10 mouse cellular contexts compared by ENCODE assay signal in the genomic region with DNA sequence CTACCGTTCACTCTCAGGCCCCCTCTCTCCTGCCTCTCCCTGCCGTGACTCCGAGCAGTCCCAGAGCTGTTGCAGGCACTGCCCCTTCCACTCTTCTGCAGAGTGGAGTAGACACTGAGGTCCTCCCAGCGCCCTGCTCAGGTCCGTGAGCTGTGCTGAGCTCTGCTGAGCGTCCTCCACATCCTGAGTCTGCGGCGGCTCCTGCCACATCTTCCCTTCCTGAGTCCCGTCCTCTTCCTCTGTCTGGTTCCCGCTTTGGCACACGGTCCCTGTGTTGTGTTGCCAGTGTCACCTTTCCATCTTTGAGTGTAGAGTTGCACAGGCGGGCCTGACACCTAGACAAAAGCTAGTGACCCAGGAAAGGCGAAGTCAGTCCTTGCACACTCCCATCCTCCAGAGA. TPM values are rescaled to one million over a fixed set of nuclear protein-coding genes. Genes with fewer than 3 reads are reported as not detected.
A peak's percentile ranks its signal among the peaks of the same experiment; 100 is the strongest.
DNase-seq lines count a peak whose midpoint lies in the region; ATAC-seq and TF ChIP-seq lines count a peak whose summit lies in the region.
"Had no signal": no experiment of that assay in that cellular context is flagged by ENCODE, and none has a peak within 500 bp of the region (broad histone marks: within the 10 kb centered on the region; RNA-seq: fewer than 3 reads in every experiment).

No protein-coding gene starts in this region.

- peaks cover 43% of the 10 kb centered on the region for H3K36me3 ChIP-seq in lung, embryonic 14.5 days (ENCODE audit: insufficient read depth)
- peaks cover 61% of the 10 kb centered on the region for H3K36me3 ChIP-seq in liver, embryonic 12.5 days
- H3K36me3 ChIP-seq in forebrain, embryonic 16.5 days (ENCODE audit: control insufficient read depth, insufficient read depth), result peaks cover 2% of the 10 kb centered on the region

- DNase-seq in lung, embryonic 14.5 days, result no peak
- no peak for DNase-seq in lung, adult 18-20 months
- peak; percentile 20 for DNase-seq in embryo, embryonic 11 days
- no peak for DNase-seq in cerebellum, postnatal 4 days (ENCODE audit: low spot score in 2 of 2)
- no peak for DNase-seq in right cerebral cortex, adult 2 months (ENCODE audit: low spot score in 2 of 2)
- DNase-seq: gastrocnemius, postnatal 14 days; right cerebral cortex, postnatal 25 days had no signal

- peak overlapping the region; percentile 35; the same call in 1 of the 2 replicates for H3K4me2 ChIP-seq in lung, embryonic 14.5 days
- H3K4me2 ChIP-seq in liver, embryonic 12.5 days, result peak overlapping the region; percentile 62
- H3K4me2 ChIP-seq in forebrain, embryonic 16.5 days (ENCODE audit: low read length), result no peak overlapping the region

- H3K4me1 ChIP-seq in lung, embryonic 14.5 days (ENCODE audit: insufficient read depth), result peaks cover 24% of the 10 kb centered on the region
- H3K4me1 ChIP-seq in liver, embryonic 12.5 days, result peaks cover 70% of the 10 kb centered on the region
- H3K4me1 ChIP-seq in forebrain, embryonic 16.5 days (replicated peaks; ENCODE audit: control insufficient read depth, insufficient read depth, low read length), result peaks cover 3% of the 10 kb centered on the region; the same call in 1 of the 2 replicates

- H3K27ac ChIP-seq in lung, embryonic 14.5 days (ENCODE audit: low read depth), result peak overlapping the region; percentile 96
- H3K27ac ChIP-seq in liver, embryonic 12.5 days, result peak overlapping the region; percentile 98
- no peak overlapping the region for H3K27ac ChIP-seq in forebrain, embryonic 16.5 days (ENCODE audit: low read length)

- 30% methylated on average over 13 of the region's 13 CpGs for WGBS in lung, embryonic 14.5 days
- WGBS in liver, embryonic 12.5 days (ENCODE audit: insufficient replicate concordance), result 68% methylated on average over 13 of the region's 13 CpGs
- 84% methylated on average over 13 of the region's 13 CpGs for whole genome bisulfite sequencing in forebrain, embryonic 16.5 days

- H3K9me3 ChIP-seq in lung, embryonic 14.5 days (ENCODE audit: low read depth, low read length), result no peaks in the 10 kb centered on the region
- H3K9me3 ChIP-seq in liver, embryonic 12.5 days (replicated peaks), result no peaks in the 10 kb centered on the region
- H3K9me3 ChIP-seq in forebrain, embryonic 16.5 days (ENCODE audit: control insufficient read depth, low read length), result no peaks in the 10 kb centered on the region

- no peak for TF ChIP-seq CTCF in lung, embryonic 14.5 days (IDR thresholded peaks at IDR 0.05; ENCODE audit: low read depth)

- no peak overlapping the region for H3K4me3 ChIP-seq in lung, embryonic 14.5 days (ENCODE audit: low read depth, low read length)
- peak overlapping the region; percentile 42 for H3K4me3 ChIP-seq in liver, embryonic 12.5 days
- no peak overlapping the region for H3K4me3 ChIP-seq in forebrain, embryonic 16.5 days (replicated peaks; ENCODE audit: low read length)

- no peaks in the 10 kb centered on the region for H3K27me3 ChIP-seq in lung, embryonic 14.5 days (ENCODE audit: insufficient read depth, low read length)
- H3K27me3 ChIP-seq in liver, embryonic 12.5 days (replicated peaks), result no peaks in the 10 kb centered on the region
- H3K27me3 ChIP-seq in forebrain, embryonic 16.5 days (replicated peaks; ENCODE audit: control insufficient read depth, insufficient read depth, low read length), result no peaks in the 10 kb centered on the region

- peak overlapping the region; percentile 39 for H3K9ac ChIP-seq in lung, embryonic 14.5 days
- H3K9ac ChIP-seq in liver, embryonic 12.5 days, result peak overlapping the region; percentile 62
- H3K9ac ChIP-seq in forebrain, embryonic 16.5 days (replicated peaks; ENCODE audit: low read depth, low read length), result no peak overlapping the region

- no peak for ATAC-seq in lung, embryonic 14.5 days (ENCODE audit: insufficient read depth)
- ATAC-seq in erythroblast, adult 5-6 weeks (replicated peaks; ENCODE audit: low FRiP score, poor library complexity, severe bottlenecking), result 0 out of 2 replicates have a peak, but pooled peaks have one; percentile 2
- no peak for ATAC-seq in liver, embryonic 12.5 days
- no peak for ATAC-seq in forebrain, embryonic 16.5 days

RNA-seq across cellular contexts. Expression of gene Gan, which starts 42.4 kb away (rescaled TPM):
- 3.3 and 3.4 TPM in 2 replicates for polyA plus RNA-seq in lung, embryonic 14.5 days (2014; fragmentation: Nextera tagmentation; extraction: Ambion mirVana)
- total RNA-seq in erythroblast, adult 5-6 weeks (2015; ENCODE audit: low replicate concordance), result 18.1 and 25.9 TPM in 2 replicates
- 29.7 and 31.4 TPM in 2 replicates for total RNA-seq in erythroblast, adult 5-6 weeks (2017; ENCODE audit: low replicate concordance)
- polyA plus RNA-seq in liver, embryonic 12.5 days (2016; fragmentation: Nextera tagmentation; extraction: Ambion mirVana), result 1.9 and 2.1 TPM in 2 replicates
- polyA plus RNA-seq in forebrain, embryonic 16.5 days (2015; fragmentation: Nextera tagmentation; extraction: Ambion mirVana), result 3.5 and 3.7 TPM in 2 replicates

RNA-seq across cellular contexts. Expression of gene Cmip, which starts 56.5 kb away (rescaled TPM):
- polyA plus RNA-seq in lung, embryonic 14.5 days (2014; fragmentation: Nextera tagmentation; extraction: Ambion mirVana), result 22.8 and 26.5 TPM in 2 replicates
- 25.1 and 34.8 TPM in 2 replicates for total RNA-seq in erythroblast, adult 5-6 weeks (2015; ENCODE audit: low replicate concordance)
- total RNA-seq in erythroblast, adult 5-6 weeks (2017; ENCODE audit: low replicate concordance), result 23.0 and 28.3 TPM in 2 replicates
- polyA plus RNA-seq in liver, embryonic 12.5 days (2016; fragmentation: Nextera tagmentation; extraction: Ambion mirVana), result 18.7 and 21.6 TPM in 2 replicates
- 80.1 and 98.1 TPM in 2 replicates for polyA plus RNA-seq in forebrain, embryonic 16.5 days (2015; fragmentation: Nextera tagmentation; extraction: Ambion mirVana)
